Mouse (Mus musculus): Measurements from ENCODE around the gene T. TPM values are rescaled to one million over a fixed set of nuclear protein-coding genes. Genes with fewer than 3 reads are reported as not detected.
"Not testable (repeated sequence)": the region's sequence is repeated elsewhere in the genome, so short reads cannot be mapped to it uniquely, and the experiment has no call there.

The T gene
- polyA plus RNA-seq, 1 experiment from 2014 or later: 0.17 TPM

- no peaks in the 10 kb centered on the region for H3K27me3 ChIP-seq (replicated peaks; ENCODE audit: control insufficient read depth, insufficient read depth, low read length)
- ATAC-seq: no peak
- H3K27ac ChIP-seq (ENCODE audit: low read length): no peak overlapping the region
- 52% methylated on average over 6 of the region's 6 CpGs for WGBS
- H3K4me1 ChIP-seq (ENCODE audit: control insufficient read depth, insufficient read depth, low read length): peaks cover 12% of the 10 kb centered on the region
- no peaks in the 10 kb centered on the region for H3K9me3 ChIP-seq (ENCODE audit: control insufficient read depth, low read length)
- no peak overlapping the region for H3K4me2 ChIP-seq (ENCODE audit: low read depth, low read length)
- H3K4me3 ChIP-seq (ENCODE audit: low read length): no peak overlapping the region
- no peak overlapping the region for H3K9ac ChIP-seq (ENCODE audit: low read depth, low read length)
- H3K36me3 ChIP-seq (ENCODE audit: control insufficient read depth, insufficient read depth, low read length): no peaks in the 10 kb centered on the region
These were observed 27.9 kb upstream of the T start for GRCm38 (mm10) chr17:8406285-8406684.

GRCm38 (mm10) chr17:8408002-8408401 is 26.2 kb upstream of the T start:
- H3K4me2 ChIP-seq (ENCODE audit: low read depth, low read length): not testable (repeated sequence)

DNA sequence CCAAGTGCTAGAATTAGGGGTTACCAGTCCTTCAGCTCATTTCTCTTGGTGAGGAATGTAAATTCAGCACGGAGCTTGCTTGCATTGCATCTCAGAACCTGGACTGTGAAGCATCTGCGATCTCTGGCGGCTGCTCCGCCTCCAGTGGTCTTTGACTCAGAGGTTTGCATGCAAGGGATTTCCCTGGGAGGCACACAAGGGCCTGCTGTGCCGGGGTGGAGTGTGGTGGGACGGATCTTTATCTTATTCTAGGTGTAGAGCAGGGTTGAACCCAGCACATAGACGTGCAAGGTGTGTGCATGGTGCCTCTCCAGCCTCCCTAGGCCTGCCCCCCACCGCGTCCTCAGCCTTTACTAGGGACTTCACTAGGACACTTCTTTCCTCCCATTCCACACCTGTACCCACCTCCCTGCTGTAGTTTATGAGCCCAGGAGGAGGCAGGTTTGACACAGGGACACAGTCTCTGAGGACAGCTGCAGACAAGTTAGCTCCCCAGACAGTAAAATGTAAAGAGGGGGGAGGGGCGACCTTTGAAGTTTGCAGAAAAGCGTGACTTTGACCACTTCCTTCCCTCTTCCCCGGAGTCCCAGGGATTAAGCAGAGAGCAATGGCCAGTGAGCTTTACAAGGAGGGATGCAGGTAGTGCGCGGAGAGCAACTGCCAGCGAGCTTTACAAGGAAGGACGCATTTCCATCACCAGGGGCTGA is 25.5 kb upstream of the T start:
- peak overlapping the region; percentile 52 for H3K27ac ChIP-seq (ENCODE audit: low read length)
- peaks cover 19% of the 10 kb centered on the region for H3K4me1 ChIP-seq (ENCODE audit: control insufficient read depth, insufficient read depth, low read length)
- peak; percentile 71 for ATAC-seq
- H3K9ac ChIP-seq (ENCODE audit: low read depth, low read length): 0 out of 2 replicates have a peak overlapping the region, but pooled peaks have one; percentile 24
- H3K4me3 ChIP-seq (ENCODE audit: low read length): no peak overlapping the region
- peak overlapping the region; percentile 26 for H3K4me2 ChIP-seq (ENCODE audit: low read depth, low read length)
- no peaks in the 10 kb centered on the region for H3K36me3 ChIP-seq (ENCODE audit: control insufficient read depth, insufficient read depth, low read length)
- no peaks in the 10 kb centered on the region for H3K27me3 ChIP-seq (replicated peaks; ENCODE audit: control insufficient read depth, insufficient read depth, low read length)
- 6% methylated on average over 16 of the region's 16 CpGs for WGBS
- H3K9me3 ChIP-seq (ENCODE audit: control insufficient read depth, low read length): no peaks in the 10 kb centered on the region

More at GRCm38 (mm10) chr17:8408002-8408401, 26.2 kb upstream of the T start:
- H3K9me3 ChIP-seq (ENCODE audit: control insufficient read depth, low read length); H3K27me3 ChIP-seq (replicated peaks; ENCODE audit: control insufficient read depth, insufficient read depth, low read length); H3K4me3 ChIP-seq (ENCODE audit: low read length); ATAC-seq; H3K27ac ChIP-seq (ENCODE audit: low read length); H3K36me3 ChIP-seq (ENCODE audit: control insufficient read depth, insufficient read depth, low read length); H3K9ac ChIP-seq (ENCODE audit: low read depth, low read length): not testable (repeated sequence)
- peaks cover 13% of the 10 kb centered on the region for H3K4me1 ChIP-seq (ENCODE audit: control insufficient read depth, insufficient read depth, low read length)
- 72% methylated on average over 4 of the region's 4 CpGs for WGBS

- Histone ChIP-seq H3K9ac (ENCODE audit: low read depth, low read length) (no peak overlapping the region), H3K27me3 (replicated peaks; ENCODE audit: control insufficient read depth, insufficient read depth, low read length) (no peaks in the 10 kb centered on the region), H3K4me1 (ENCODE audit: control insufficient read depth, insufficient read depth, low read length) (peaks cover 26% of the 10 kb centered on the region), H3K36me3 (ENCODE audit: control insufficient read depth, insufficient read depth, low read length) (no peaks in the 10 kb centered on the region), H3K4me3 (ENCODE audit: low read length) (no peak overlapping the region), H3K4me2 (ENCODE audit: low read depth, low read length) (no peak overlapping the region), H3K27ac (ENCODE audit: low read length) (no peak overlapping the region), H3K9me3 (ENCODE audit: control insufficient read depth, low read length) (no peaks in the 10 kb centered on the region)
- ATAC-seq: no peak
- WGBS: 77% methylated on average over 2 of the region's 2 CpGs
These were observed 23.9 kb upstream of the T start for GRCm38 (mm10) chr17:8410330-8410729.

- H3K27ac ChIP-seq (ENCODE audit: low read length): no peak overlapping the region
- no peak overlapping the region for H3K4me3 ChIP-seq (ENCODE audit: low read length)
- ATAC-seq: peak; percentile 77
- H3K4me2 ChIP-seq (ENCODE audit: low read depth, low read length): no peak overlapping the region
- H3K36me3 ChIP-seq (ENCODE audit: control insufficient read depth, insufficient read depth, low read length): no peaks in the 10 kb centered on the region
- H3K9ac ChIP-seq (ENCODE audit: low read depth, low read length): peak overlapping the region; percentile 17; the same call in 1 of the 2 replicates
- H3K27me3 ChIP-seq (replicated peaks; ENCODE audit: control insufficient read depth, insufficient read depth, low read length): no peaks in the 10 kb centered on the region
- WGBS: 34% methylated on average over 5 of the region's 5 CpGs
- no peaks in the 10 kb centered on the region for H3K9me3 ChIP-seq (ENCODE audit: control insufficient read depth, low read length)
- peaks cover 21% of the 10 kb centered on the region for H3K4me1 ChIP-seq (ENCODE audit: control insufficient read depth, insufficient read depth, low read length)
These were observed 20.6 kb upstream of the T start for GRCm38 (mm10) chr17:8413656-8414055.

DNA sequence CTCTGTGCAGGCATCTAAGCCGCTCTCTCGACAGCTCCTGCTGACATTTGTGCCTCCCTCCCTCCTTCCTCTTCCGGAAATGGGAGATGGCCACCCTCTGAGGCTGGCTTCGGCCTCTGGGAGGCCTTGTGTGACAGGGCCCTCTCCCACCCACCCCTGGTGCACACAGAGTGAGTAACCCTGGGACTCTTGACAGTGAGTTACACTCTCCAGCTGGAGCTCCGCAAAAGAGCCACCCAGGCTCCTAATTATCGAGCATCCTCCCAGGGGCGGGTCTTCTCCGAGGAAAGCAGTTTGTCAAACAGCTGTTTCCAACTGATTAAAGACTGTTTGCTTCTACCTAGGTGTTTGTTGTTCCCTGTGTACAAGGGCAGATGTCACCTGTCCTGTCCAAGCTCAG is 18.7 kb upstream of the T start:
- no peaks in the 10 kb centered on the region for H3K27me3 ChIP-seq (replicated peaks; ENCODE audit: control insufficient read depth, insufficient read depth, low read length)
- no peak overlapping the region for H3K9ac ChIP-seq (ENCODE audit: low read depth, low read length)
- ATAC-seq: no peak
- H3K27ac ChIP-seq (ENCODE audit: low read length): no peak overlapping the region
- WGBS: 29% methylated on average over 8 of the region's 8 CpGs
- no peak overlapping the region for H3K4me3 ChIP-seq (ENCODE audit: low read length)
- no peaks in the 10 kb centered on the region for H3K36me3 ChIP-seq (ENCODE audit: control insufficient read depth, insufficient read depth, low read length)
- peaks cover 13% of the 10 kb centered on the region for H3K4me1 ChIP-seq (ENCODE audit: control insufficient read depth, insufficient read depth, low read length)
- H3K9me3 ChIP-seq (ENCODE audit: control insufficient read depth, low read length): no peaks in the 10 kb centered on the region
- no peak overlapping the region for H3K4me2 ChIP-seq (ENCODE audit: low read depth, low read length)

DNA sequence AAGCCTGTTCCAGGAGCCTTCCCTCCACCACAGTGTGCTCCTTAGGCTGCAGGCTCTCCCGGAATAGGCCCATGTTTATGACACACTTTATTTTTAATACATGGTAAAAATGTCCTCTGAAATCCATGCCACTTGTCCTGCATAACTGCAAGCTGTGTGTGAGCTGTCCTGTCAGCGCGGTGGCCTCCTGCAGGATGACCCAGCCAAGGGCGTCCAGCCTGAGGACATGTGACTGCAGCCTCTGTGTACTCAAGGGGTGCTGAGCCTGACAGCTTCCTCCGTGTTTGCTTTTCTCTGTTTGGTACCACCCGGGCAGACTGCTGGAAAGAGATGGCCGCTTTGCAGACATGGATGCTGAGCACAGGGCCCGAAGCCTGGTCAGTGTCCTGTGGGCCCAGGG is 17.4 kb upstream of the T start:
- Histone ChIP-seq H3K4me1 (ENCODE audit: control insufficient read depth, insufficient read depth, low read length) (peaks cover 13% of the 10 kb centered on the region), H3K4me3 (ENCODE audit: low read length) (no peak overlapping the region), H3K4me2 (ENCODE audit: low read depth, low read length) (no peak overlapping the region), H3K27ac (ENCODE audit: low read length) (no peak overlapping the region), H3K27me3 (replicated peaks; ENCODE audit: control insufficient read depth, insufficient read depth, low read length) (no peaks in the 10 kb centered on the region), H3K9me3 (ENCODE audit: control insufficient read depth, low read length) (no peaks in the 10 kb centered on the region), H3K36me3 (ENCODE audit: control insufficient read depth, insufficient read depth, low read length) (no peaks in the 10 kb centered on the region), H3K9ac (ENCODE audit: low read depth, low read length) (no peak overlapping the region)
- ATAC-seq: no peak
- 58% methylated on average over 8 of the region's 8 CpGs for WGBS

- H3K27me3 ChIP-seq (replicated peaks; ENCODE audit: control insufficient read depth, insufficient read depth, low read length): no peaks in the 10 kb centered on the region
- ATAC-seq: no peak
- H3K4me3 ChIP-seq (ENCODE audit: low read length): no peak overlapping the region
- no peak overlapping the region for H3K4me2 ChIP-seq (ENCODE audit: low read depth, low read length)
- no peak overlapping the region for H3K9ac ChIP-seq (ENCODE audit: low read depth, low read length)
- H3K4me1 ChIP-seq (ENCODE audit: control insufficient read depth, insufficient read depth, low read length): no peaks in the 10 kb centered on the region
- no peak overlapping the region for H3K27ac ChIP-seq (ENCODE audit: low read length)
- no peaks in the 10 kb centered on the region for H3K9me3 ChIP-seq (ENCODE audit: control insufficient read depth, low read length)
- 87% methylated on average over 1 of the region's 1 CpGs for WGBS
- no peaks in the 10 kb centered on the region for H3K36me3 ChIP-seq (ENCODE audit: control insufficient read depth, insufficient read depth, low read length)
These were observed 13.5 kb upstream of the T start for GRCm38 (mm10) chr17:8420739-8421138.

DNA sequence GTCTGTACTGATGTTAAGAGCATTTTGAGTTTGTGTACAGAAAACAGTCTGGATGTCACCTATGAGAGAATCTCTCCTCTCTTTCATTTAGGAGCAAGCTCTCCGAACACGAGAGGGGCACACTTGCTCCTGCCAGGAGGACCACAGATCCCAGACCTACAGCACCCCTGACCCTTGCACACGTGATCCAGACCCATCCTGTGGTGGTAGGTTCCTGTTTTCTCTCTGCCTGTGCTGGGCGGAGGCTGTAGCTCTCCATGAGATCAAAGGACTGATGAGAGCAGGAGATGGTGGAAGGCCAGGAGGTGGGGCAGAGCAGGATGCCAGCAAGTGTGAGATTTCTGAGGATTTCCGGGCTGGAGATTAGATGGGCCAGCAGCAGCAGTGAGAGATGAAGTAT is 12.7 kb upstream of the T start:
- Histone ChIP-seq H3K9me3 (ENCODE audit: control insufficient read depth, low read length) (no peaks in the 10 kb centered on the region), H3K4me3 (ENCODE audit: low read length) (no peak overlapping the region), H3K27me3 (replicated peaks; ENCODE audit: control insufficient read depth, insufficient read depth, low read length) (no peaks in the 10 kb centered on the region), H3K9ac (ENCODE audit: low read depth, low read length) (no peak overlapping the region), H3K27ac (ENCODE audit: low read length) (no peak overlapping the region), H3K36me3 (ENCODE audit: control insufficient read depth, insufficient read depth, low read length) (no peaks in the 10 kb centered on the region), H3K4me2 (ENCODE audit: low read depth, low read length) (no peak overlapping the region), H3K4me1 (ENCODE audit: control insufficient read depth, insufficient read depth, low read length) (no peaks in the 10 kb centered on the region)
- no peak for ATAC-seq
- WGBS: 28% methylated on average over 5 of the region's 5 CpGs

GRCm38 (mm10) chr17:8423283-8423682 is 10.9 kb upstream of the T start:
- H3K27ac ChIP-seq (ENCODE audit: low read length): no peak overlapping the region
- H3K4me2 ChIP-seq (ENCODE audit: low read depth, low read length): no peak overlapping the region
- H3K4me1 ChIP-seq (ENCODE audit: control insufficient read depth, insufficient read depth, low read length): no peaks in the 10 kb centered on the region
- H3K9ac ChIP-seq (ENCODE audit: low read depth, low read length): no peak overlapping the region
- ATAC-seq: no peak
- WGBS: 52% methylated on average over 2 of the region's 2 CpGs
- H3K36me3 ChIP-seq (ENCODE audit: control insufficient read depth, insufficient read depth, low read length): no peaks in the 10 kb centered on the region
- no peak overlapping the region for H3K4me3 ChIP-seq (ENCODE audit: low read length)
- H3K27me3 ChIP-seq (replicated peaks; ENCODE audit: control insufficient read depth, insufficient read depth, low read length): peaks cover 7% of the 10 kb centered on the region; the same call in 1 of the 2 replicates
- H3K9me3 ChIP-seq (ENCODE audit: control insufficient read depth, low read length): no peaks in the 10 kb centered on the region

Measured in intestine, embryonic 16.5 days (tissue).